Mouse (Mus musculus) heart, postnatal 10 days (tissue): ENCODE measurements around the gene Otx2. TPM values are rescaled to one million over a fixed set of nuclear protein-coding genes. Genes with fewer than 3 reads are reported as not detected.

ENCODE experiments used
- DNase-seq, 2 experiments: peaks; one replicate each; pipeline ENCODE4 v3.0.0; 2021
- intact Hi-C: fragments of 180-260 bp; cut with DNase I; formaldehyde crosslinking; loops from one replicate; pipeline ENCODE4 v1.15.1; 2025
- total RNA-seq, 2 experiments: library from RNA; stranded (reverse); gene quantifications; 2 replicates each; pipeline ENCODE4 v1.2.3; 2021

The Otx2 gene
- total RNA-seq, 2 experiments from 2014 or later = not detected

GRCm38 (mm10) chr14:48669541-48670257 is 3.9 kb downstream of the Otx2 start:
- intact Hi-C loops = loop anchor here (5.0 kb wide), 1 partner anchor 323 kb away; no protein-coding TSS in a partner anchor

GRCm38 (mm10) chr14:48668761-48669303 is 4.8 kb downstream of the Otx2 start:
- DNase-seq = peak in 1 of 2 experiments; percentile 26
- intact Hi-C loops = loop anchor here (5.0 kb wide), 1 partner anchor 323 kb away; no protein-coding TSS in a partner anchor

More at GRCm38 (mm10) chr14:48669541-48670257, 3.9 kb downstream of the Otx2 start:
- DNase-seq = no peak

DNA sequence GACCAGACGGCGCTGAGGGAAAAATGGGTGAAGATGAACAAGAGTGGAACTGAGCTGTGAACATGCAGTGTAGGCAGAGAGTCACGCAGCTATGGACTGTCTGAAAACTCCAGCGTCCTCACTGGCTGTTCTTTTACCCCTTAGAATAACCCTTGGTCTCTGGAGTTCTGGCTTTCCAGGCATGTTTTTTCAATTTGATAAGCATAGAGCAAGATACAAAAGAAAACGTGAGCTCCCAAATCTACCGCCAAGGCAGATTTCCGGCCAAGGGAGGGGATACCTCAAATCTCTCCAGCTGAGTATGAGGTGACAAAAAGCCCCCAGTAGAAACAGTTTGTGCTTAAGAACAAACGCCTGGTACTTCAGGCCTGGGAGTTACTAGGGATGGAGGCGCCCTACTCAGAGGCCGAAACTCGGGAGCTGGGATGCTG is 5.6 kb downstream of the Otx2 start:
- peak in 1 of 2 experiments; percentile 25 for DNase-seq
- intact Hi-C loops = loop anchor here (5.0 kb wide), 1 partner anchor 324 kb away; no protein-coding TSS in a partner anchor

GRCm38 (mm10) chr14:48667396-48667795 is 6.2 kb downstream of the Otx2 start:
- intact Hi-C loops = loop anchor here (5.0 kb wide), 1 partner anchor 325 kb away; no protein-coding TSS in a partner anchor

DNA sequence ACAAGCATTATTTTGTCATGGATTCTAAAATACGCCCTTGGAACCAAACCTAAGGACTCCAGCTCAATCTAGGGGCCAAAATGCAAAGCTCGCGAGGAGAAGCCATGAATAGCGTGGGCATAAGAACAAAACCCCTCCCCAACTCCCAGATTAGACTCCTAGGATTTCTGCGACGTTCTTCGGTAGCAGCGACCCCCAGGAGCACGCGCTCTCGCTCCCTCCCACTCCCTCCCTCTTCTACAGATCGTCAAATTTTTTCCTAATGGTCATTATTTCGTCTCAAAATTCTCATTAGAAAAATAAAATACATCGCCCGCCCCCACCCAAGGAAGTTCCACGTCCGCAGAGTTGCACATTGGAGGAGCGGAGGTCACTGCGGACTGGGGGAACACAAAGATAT is 6.8 kb downstream of the Otx2 start:
- intact Hi-C loops = loop anchor here (5.0 kb wide), 1 partner anchor 326 kb away; no protein-coding TSS in a partner anchor

More at GRCm38 (mm10) chr14:48667396-48667795, 6.2 kb downstream of the Otx2 start:
- no peak for DNase-seq

DNA sequence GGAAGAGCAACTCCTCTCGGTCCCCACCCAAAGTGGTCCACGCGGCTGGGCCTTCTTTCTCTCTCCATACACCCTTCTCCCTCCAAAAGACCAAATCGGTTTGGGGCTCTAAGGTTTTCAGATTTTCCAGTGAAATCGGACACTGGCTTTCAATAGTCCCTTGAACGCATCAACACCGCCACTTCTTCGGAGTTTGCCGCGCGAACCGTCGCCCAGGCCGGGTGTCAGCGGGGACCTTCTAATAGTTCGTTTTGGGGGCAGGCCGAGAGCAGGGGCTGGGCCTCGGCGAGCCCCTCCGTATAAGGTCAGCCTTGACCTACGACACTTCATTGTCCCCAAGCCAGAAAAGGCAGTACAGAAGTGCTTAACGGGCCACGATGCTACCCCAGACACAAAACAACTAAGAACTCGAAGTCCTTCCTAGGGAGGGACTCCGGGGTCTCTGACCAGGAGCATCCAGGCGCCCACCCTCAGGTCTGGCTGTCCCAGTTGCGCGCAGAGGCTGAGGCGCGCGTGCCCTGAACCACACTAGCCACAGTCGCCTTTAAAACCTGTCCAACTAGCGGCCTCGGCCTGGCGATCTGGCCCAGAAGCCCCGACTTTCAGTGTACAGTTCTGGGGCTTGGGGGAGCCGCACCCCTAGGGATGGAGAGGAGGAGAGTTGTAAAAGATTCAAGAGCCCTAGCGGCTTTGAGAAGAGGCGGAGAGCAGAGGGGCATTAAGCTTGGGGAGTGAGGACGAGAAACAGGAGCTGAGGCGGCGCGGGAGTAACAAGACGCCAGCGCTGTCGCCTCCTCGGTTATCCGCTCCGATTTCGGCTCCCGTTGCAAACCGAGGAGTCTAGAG is 7.6 kb downstream of the Otx2 start:
- intact Hi-C loops = loop anchor here (5.0 kb wide), 1 partner anchor 326 kb away; no protein-coding TSS in a partner anchor
- peak in 1 of 2 experiments; percentile 42 for DNase-seq

More for the DNA sequence above, 6.8 kb downstream of the Otx2 start:
- DNase-seq = no peak

GRCm38 (mm10) chr14:48664841-48665815 is 8.5 kb downstream of the Otx2 start:
- intact Hi-C loops = loop anchor here (5.0 kb wide), 2 partner anchors 218 to 327 kb away; partner anchors contain the start of gene Tmem260
- DNase-seq = peak in 1 of 2 experiments; percentile 41

- peak in 1 of 2 experiments; percentile 46 for DNase-seq
- intact Hi-C loops = loop anchor here (5.0 kb wide), 1 partner anchor 217 kb away; the partner anchor contains the start of gene Tmem260
These were observed 9.4 kb downstream of the Otx2 start for GRCm38 (mm10) chr14:48664001-48664810.

DNA sequence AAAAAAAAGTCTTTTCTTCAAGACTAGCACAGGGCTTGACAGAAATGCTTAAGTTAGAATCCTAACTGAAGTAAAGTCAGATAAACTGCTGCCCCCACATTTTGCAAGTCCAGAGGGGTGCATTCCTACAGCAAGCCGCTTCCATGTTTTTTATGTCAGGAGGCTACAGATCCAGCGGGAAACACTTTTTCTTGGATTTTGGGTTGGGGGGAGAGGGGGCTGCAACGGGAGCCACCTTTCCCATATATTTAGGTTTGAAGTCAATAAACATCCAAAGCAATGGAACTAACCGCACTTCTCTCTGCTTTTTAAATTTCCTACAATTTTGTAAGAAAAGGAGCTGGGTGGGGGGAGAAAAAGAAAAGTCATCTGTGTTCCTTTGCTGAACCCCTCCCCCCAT is 10.1 kb downstream of the Otx2 start:
- DNase-seq = no peak
- intact Hi-C loops = loop anchor here (5.0 kb wide), 1 partner anchor 216 kb away; the partner anchor contains the start of gene Tmem260

DNA sequence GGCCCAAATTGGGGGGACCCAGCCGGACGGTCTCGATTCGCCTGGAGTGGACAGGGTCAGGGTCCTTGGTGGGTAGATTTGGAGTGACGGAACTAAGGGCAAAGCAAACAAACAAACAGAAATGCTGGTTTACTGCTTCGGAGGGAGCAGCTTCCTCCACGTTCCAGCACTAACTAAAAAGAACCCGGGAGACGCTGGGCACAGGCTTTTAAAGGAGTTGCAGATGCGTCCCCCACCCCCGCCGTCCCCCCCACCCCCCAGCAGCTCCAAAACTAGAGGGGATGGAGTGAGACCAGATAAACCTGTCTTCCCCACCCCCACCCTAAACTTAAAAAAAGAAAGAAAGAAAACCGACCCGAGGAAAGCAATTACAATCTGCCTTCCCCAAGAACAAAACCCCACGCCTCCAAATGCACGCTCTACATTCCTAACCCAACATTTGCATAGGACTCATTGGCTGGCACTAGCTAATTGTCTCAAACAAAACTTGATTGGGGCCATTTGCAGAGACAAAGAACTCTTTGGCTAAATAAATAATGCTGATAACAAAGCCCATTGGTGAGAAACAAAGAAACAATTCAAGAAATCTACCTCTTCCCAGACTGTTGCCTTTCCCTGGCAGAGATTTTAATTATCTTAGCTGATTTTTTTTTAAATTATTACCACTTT is 10.9 kb downstream of the Otx2 start:
- intact Hi-C loops = loop anchor here (5.0 kb wide), 1 partner anchor 215 kb away; the partner anchor contains the start of gene Tmem260
- no peak for DNase-seq

DNA sequence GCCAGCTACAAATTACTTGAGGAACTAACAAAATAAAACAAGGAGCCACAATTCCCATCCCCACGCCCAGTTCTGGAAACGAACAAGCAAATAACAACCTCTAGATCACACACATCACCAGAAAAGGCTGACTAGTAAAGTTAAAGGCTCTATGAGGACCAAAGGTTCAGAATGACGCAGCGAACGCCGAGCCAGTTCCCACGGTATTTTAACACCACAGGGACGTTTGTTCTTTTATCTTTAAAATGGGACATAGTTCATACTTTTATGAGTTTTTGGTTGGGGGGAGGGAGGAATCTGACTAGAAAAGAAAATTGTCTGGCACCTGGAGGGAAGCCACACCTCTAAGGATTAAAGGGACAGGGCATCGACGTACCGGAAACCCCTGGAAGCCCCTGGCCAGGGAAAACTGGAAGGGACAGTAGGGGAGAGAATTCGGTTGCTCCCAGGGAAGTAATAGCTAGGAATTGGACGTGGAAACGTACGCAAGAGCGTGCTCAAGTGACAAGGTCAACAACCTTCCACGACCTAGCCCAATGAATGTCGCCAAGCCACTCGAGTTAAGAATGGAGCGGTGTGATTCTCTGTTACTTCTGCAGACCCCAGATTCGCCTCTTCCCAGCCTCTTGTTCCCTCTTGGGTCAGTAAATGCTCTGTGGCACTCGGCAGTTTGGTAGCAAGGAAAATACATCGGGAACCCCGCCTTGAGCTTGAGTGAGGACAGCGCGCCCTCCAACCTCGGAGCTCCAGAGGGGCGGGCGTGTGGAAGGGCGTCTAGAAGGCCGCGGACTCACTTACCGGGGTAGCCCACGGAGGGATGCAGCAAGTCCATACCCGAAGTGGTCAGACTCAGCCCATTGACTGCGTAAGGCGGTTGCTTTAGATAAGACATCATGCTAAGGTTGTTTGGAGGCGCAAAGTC is 11.7 kb downstream of the Otx2 start:
- intact Hi-C loops = loop anchor here (5.0 kb wide), 1 partner anchor 215 kb away; the partner anchor contains the start of gene Tmem260
- DNase-seq = no peak

GRCm38 (mm10) chr14:48661151-48661550 is 12.5 kb downstream of the Otx2 start:
- intact Hi-C loops = loop anchor here (5.0 kb wide), 1 partner anchor 214 kb away; the partner anchor contains the start of gene Tmem260
- DNase-seq = no peak

- no peak for DNase-seq
- intact Hi-C loops = loop anchor here (5.0 kb wide), 1 partner anchor 213 kb away; the partner anchor contains the start of gene Tmem260
These were observed 13.0 kb downstream of the Otx2 start for GRCm38 (mm10) chr14:48660593-48660992.

- intact Hi-C loops = loop anchor here (5.0 kb wide), 1 partner anchor 212 kb away; the partner anchor contains the start of gene Tmem260
- no peak for DNase-seq
These were observed 14.0 kb downstream of the Otx2 start for GRCm38 (mm10) chr14:48659661-48660060.

DNA sequence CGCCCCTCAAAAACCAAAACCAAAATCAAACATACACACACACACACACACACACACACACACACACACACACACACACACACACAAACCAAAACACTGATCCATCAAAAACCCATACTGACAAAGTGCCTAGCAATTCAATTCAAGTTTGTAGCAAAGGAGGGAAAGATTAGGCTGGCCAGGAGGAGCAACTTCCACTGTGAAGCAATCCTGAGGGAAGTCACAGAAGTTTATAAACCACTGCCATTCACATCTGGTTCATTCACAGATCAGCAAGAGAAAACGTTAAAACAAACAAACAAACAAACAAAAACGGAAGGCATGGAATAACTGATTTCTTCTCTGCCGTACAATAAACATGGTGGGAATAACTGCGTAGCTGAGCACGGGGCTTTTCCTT is 16.4 kb downstream of the Otx2 start:
- intact Hi-C loops = no loop called here

GRCm38 (mm10) chr14:48656711-48657110 is 16.9 kb downstream of the Otx2 start:
- intact Hi-C loops = no loop called here
- DNase-seq = no peak

More for the DNA sequence above, 16.4 kb downstream of the Otx2 start:
- no peak for DNase-seq
